Mouse (Mus musculus) brain, adult 10 weeks (tissue): ENCODE measurements around the gene Spg11. TPM values are rescaled to one million over a fixed set of nuclear protein-coding genes. Genes with fewer than 3 reads are reported as not detected.

Experiments used
- polyA plus RNA-seq: library from polyadenylated mRNA; stranded (reverse); fragments of 350-450 nt; fragmentation: Illumina TruSeq; extraction: RNeasy Lipid Tissue Mini Kit (QIAGEN cat#74804); gene quantifications from one replicate; pipeline ENCODE4 v1.2.3, GENCODE M21; 2015; ENCODE audit warnings: low read depth, low replicate concordance

The Spg11 gene
- 7.6 TPM for polyA plus RNA-seq

GRCm38 (mm10) chr2:122117961-122118958 is at the start of gene Spg11:
Gene Spg11, minus strand, starts transcription at chr2:122118386.

GRCm38 (mm10) chr2:122160680-122161079 is 42.5 kb upstream of the Spg11 start, which contains the start of gene Trim69:
Gene Trim69, plus strand, starts transcription at chr2:122160700.

GRCm38 (mm10) chr2:122147508-122148241 is 29.5 kb upstream of the Spg11 start, which contains the start of gene B2m:
Gene B2m, plus strand, starts transcription at chr2:122147686.

GRCm38 (mm10) chr2:122027862-122028755 is 90.1 kb downstream of the Spg11 start, which contains the start of gene Eif3j1:
Gene Eif3j1, plus strand, starts transcription at chr2:122028546.

Other genes starting within 250 kb of the Spg11 start
- gene Ctdspl2, start 162.4 kb downstream of the Spg11 start, polyA plus RNA-seq: 20.5 TPM
- 0.25 TPM for gene Mageb3, start 162.3 kb downstream of the Spg11 start, polyA plus RNA-seq
- gene Eif3j1, start 89.8 kb downstream of the Spg11 start, polyA plus RNA-seq: 23.7 TPM
- 261 TPM for gene B2m, start 29.3 kb upstream of the Spg11 start, polyA plus RNA-seq
- not detected for gene Trim69, start 42.3 kb upstream of the Spg11 start, polyA plus RNA-seq
- not detected for gene Patl2, start 67.8 kb upstream of the Spg11 start, polyA plus RNA-seq
- not detected for gene Terb2, start 67.9 kb upstream of the Spg11 start, polyA plus RNA-seq
- 23.4 TPM for gene Sord, start 116.4 kb upstream of the Spg11 start, polyA plus RNA-seq
- gene Duox2, start 180.1 kb upstream of the Spg11 start, polyA plus RNA-seq: not detected
- not detected for gene Duoxa2, start 180.5 kb upstream of the Spg11 start, polyA plus RNA-seq
- not detected for gene Duoxa1, start 195.3 kb upstream of the Spg11 start, polyA plus RNA-seq
- not detected for gene Duox1, start 197.3 kb upstream of the Spg11 start, polyA plus RNA-seq